ENCODE assay signal across 12 mouse cellular contexts in genomic region chr5:135966866-135967265, GRCm38 (mm10). TPM values are rescaled to one million over a fixed set of nuclear protein-coding genes. Genes with fewer than 3 reads are reported as not detected.
DNase-seq lines count a peak whose midpoint lies in the region; ATAC-seq and TF ChIP-seq lines count a peak whose summit lies in the region.
"Had no signal": no experiment of that assay in that cellular context is flagged by ENCODE, and none has a peak within 500 bp of the region (broad histone marks: within the 10 kb centered on the region; RNA-seq: fewer than 3 reads in every experiment).

No protein-coding gene starts in this region.

- TF ChIP-seq CTCF in intestine, postnatal 0 days (IDR thresholded peaks at IDR 0.05; ENCODE audit: low read depth): peak; percentile 57
- peak; percentile 35; the same call in 1 of the 2 replicates for TF ChIP-seq CTCF in spleen, adult 2 months (IDR thresholded peaks at IDR 0.05; ENCODE audit: extremely low read depth, insufficient read depth, insufficient read length, insufficient replicate concordance)

- no peak overlapping the region for H3K4me2 ChIP-seq in intestine, postnatal 0 days (replicated peaks; ENCODE audit: low read depth)
- no peak overlapping the region for H3K4me2 ChIP-seq in intestine, embryonic 16.5 days (ENCODE audit: low read depth, low read length)

- no peak for ATAC-seq in intestine, postnatal 0 days
- ATAC-seq in intestine, embryonic 16.5 days: no peak

- H3K36me3 ChIP-seq in intestine, postnatal 0 days (ENCODE audit: control insufficient read depth, insufficient read depth): no peaks in the 10 kb centered on the region
- H3K36me3 ChIP-seq in intestine, embryonic 16.5 days (ENCODE audit: control insufficient read depth, insufficient read depth, low read length): no peaks in the 10 kb centered on the region
- no peaks in the 10 kb centered on the region for H3K36me3 ChIP-seq in spleen, adult 2 months (ENCODE audit: control insufficient read depth, insufficient read depth, low read length)
- no peaks in the 10 kb centered on the region for H3K36me3 ChIP-seq in splenic B cell, adult 2 months (ENCODE audit: control insufficient read depth, insufficient read depth, low read length, poor library complexity, severe bottlenecking)

- 0 out of 2 replicates have a peak, but pooled peaks cover 1% of the 10 kb centered on the region for H3K4me1 ChIP-seq in intestine, postnatal 0 days (replicated peaks; ENCODE audit: control insufficient read depth, insufficient read depth, low read length)
- H3K4me1 ChIP-seq in intestine, embryonic 16.5 days (ENCODE audit: control insufficient read depth, insufficient read depth, low read length): peaks cover 5% of the 10 kb centered on the region
- no peaks in the 10 kb centered on the region; the same call in 1 of the 2 replicates for H3K4me1 ChIP-seq in spleen, adult 2 months (ENCODE audit: control insufficient read depth, insufficient read depth, insufficient read length)

- H3K9ac ChIP-seq in intestine, postnatal 0 days (ENCODE audit: low read depth, low read length): no peak overlapping the region
- no peak overlapping the region for H3K9ac ChIP-seq in intestine, embryonic 16.5 days (ENCODE audit: low read depth, low read length)

- TF ChIP-seq POLR2A in spleen, adult 2 months (IDR thresholded peaks at IDR 0.05; ENCODE audit: low read depth, low read length): no peak

- 60% methylated on average over 9 of the region's 9 CpGs for WGBS in intestine, postnatal 0 days
- WGBS in intestine, embryonic 16.5 days: 63% methylated on average over 9 of the region's 9 CpGs
- WGBS in spleen, adult 2 months: 69% methylated on average over 9 of the region's 9 CpGs

- H3K9me3 ChIP-seq in intestine, postnatal 0 days (ENCODE audit: control insufficient read depth): no peaks in the 10 kb centered on the region
- H3K9me3 ChIP-seq in intestine, embryonic 16.5 days (ENCODE audit: control insufficient read depth, low read length): no peaks in the 10 kb centered on the region

- no peak overlapping the region for H3K4me3 ChIP-seq in intestine, postnatal 0 days (ENCODE audit: low read depth, low read length)
- no peak overlapping the region for H3K4me3 ChIP-seq in intestine, embryonic 16.5 days (ENCODE audit: low read length)
- no peak overlapping the region for H3K4me3 ChIP-seq in spleen, adult 2 months (ENCODE audit: extremely low read depth, insufficient read depth, insufficient read length)

- H3K27me3 ChIP-seq in intestine, postnatal 0 days (replicated peaks; ENCODE audit: control insufficient read depth, insufficient read depth, low read length): no peaks in the 10 kb centered on the region
- no peaks in the 10 kb centered on the region for H3K27me3 ChIP-seq in intestine, embryonic 16.5 days (replicated peaks; ENCODE audit: control insufficient read depth, insufficient read depth, low read length)
- H3K27me3 ChIP-seq in spleen, adult 2 months (ENCODE audit: control insufficient read depth, insufficient read depth, low read length): no peaks in the 10 kb centered on the region
- H3K27me3 ChIP-seq in splenic B cell, adult 2 months (ENCODE audit: control insufficient read depth, insufficient read depth, low read length, poor library complexity, severe bottlenecking): no peaks in the 10 kb centered on the region

- no peak overlapping the region for H3K27ac ChIP-seq in intestine, postnatal 0 days (ENCODE audit: low read depth, low read length)
- no peak overlapping the region for H3K27ac ChIP-seq in intestine, embryonic 16.5 days (ENCODE audit: low read length)
- no peak overlapping the region for H3K27ac ChIP-seq in spleen, adult 2 months (ENCODE audit: insufficient read depth, low read length)

- DNase-seq in spleen, adult 2 months (ENCODE audit: low read depth in 1 of 2, low spot score in 2 of 2): no peak
- DNase-seq in spleen, adult 12 weeks (ENCODE audit: low spot score): no peak
- peak; percentile 43 for DNase-seq in MN1 (ENCODE audit: low spot score)
- peak; percentile 64 for DNase-seq in splenic B cell, adult 2 months (ENCODE audit: low read depth, low spot score)
- DNase-seq in adrenal gland, postnatal 4 days (ENCODE audit: low spot score in 2 of 2): no peak
- DNase-seq in right cerebral cortex, adult 2 months (ENCODE audit: low spot score in 2 of 2): no peak
- DNase-seq: cerebellum, adult 8-10 months; gastrocnemius, postnatal 25 days; layer of hippocampus, adult 9-11 months had no signal

RNA-seq across cellular contexts. Expression of gene Ssc4d, which starts 7.5 kb away (rescaled TPM):
- polyA plus RNA-seq in intestine, postnatal 0 days (2015; fragmentation: Nextera tagmentation; extraction: Ambion mirVana): 2.2 and 2.4 TPM in 2 replicates
- polyA plus RNA-seq in intestine, embryonic 16.5 days (2015; fragmentation: Nextera tagmentation; extraction: Ambion mirVana): 2.3 and 2.9 TPM in 2 replicates
- polyA plus RNA-seq in spleen, adult 2 months (2012; rRNA removed): 2.0 and 2.4 TPM in 2 replicates
- total RNA-seq in adrenal gland, postnatal 4 days (2021): 1 to 10 TPM; 6.7 to 8.1 TPM

RNA-seq across cellular contexts. Expression of gene Zp3, which starts 13.0 kb away (rescaled TPM):
- polyA plus RNA-seq in intestine, postnatal 0 days (2015; fragmentation: Nextera tagmentation; extraction: Ambion mirVana): not detected in 2 replicates
- polyA plus RNA-seq in intestine, embryonic 16.5 days (2015; fragmentation: Nextera tagmentation; extraction: Ambion mirVana): 0.68 and 1.5 TPM in 2 replicates
- polyA plus RNA-seq in spleen, adult 2 months (2012; rRNA removed): not detected in 2 replicates
- total RNA-seq in adrenal gland, postnatal 4 days (2021): under 1 TPM in 1 of 2 experiments, not detected in 1; 0.45 TPM
- total RNA-seq: gastrocnemius, postnatal 25 days; hematopoietic stem cell, adult 5-6 weeks had no signal

RNA-seq across cellular contexts. Expression of gene Dtx2, which starts 27.7 kb away (rescaled TPM):
- 10.5 TPM in 2 replicates for polyA plus RNA-seq in intestine, postnatal 0 days (2015; fragmentation: Nextera tagmentation; extraction: Ambion mirVana)
- 20.6 and 21.6 TPM in 2 replicates for polyA plus RNA-seq in intestine, embryonic 16.5 days (2015; fragmentation: Nextera tagmentation; extraction: Ambion mirVana)
- polyA plus RNA-seq in spleen, adult 2 months (2012; rRNA removed): 25.6 and 32.8 TPM in 2 replicates
- total RNA-seq in adrenal gland, postnatal 4 days (2021): 10 to 100 TPM; 18.6 to 19.0 TPM

RNA-seq across cellular contexts. Expression of gene Ywhag, which starts 32.5 kb away (rescaled TPM):
- polyA plus RNA-seq in intestine, postnatal 0 days (2015; fragmentation: Nextera tagmentation; extraction: Ambion mirVana): 57.1 and 61.8 TPM in 2 replicates
- 137 and 144 TPM in 2 replicates for polyA plus RNA-seq in intestine, embryonic 16.5 days (2015; fragmentation: Nextera tagmentation; extraction: Ambion mirVana)
- polyA plus RNA-seq in spleen, adult 2 months (2012; rRNA removed): 40.9 and 50.0 TPM in 2 replicates
- 100 to 1,000 TPM; 285 to 303 TPM for total RNA-seq in adrenal gland, postnatal 4 days (2021)

Comparison
In these comparisons a context has a peak if more than half of its experiments do, and no peak if none do; other contexts are left out.
1. DNase-seq: peak in MN1 (single experiment) and splenic B cell, adult 2 months (single experiment); none in spleen, adult 2 months (0 of 2), spleen, adult 12 weeks (single experiment), adrenal gland, postnatal 4 days (0 of 2) and right cerebral cortex, adult 2 months (0 of 2).